38 mouse cellular contexts compared by ENCODE assay signal in genomic region chr17:36832694-36833093, GRCm38 (mm10). TPM values are rescaled to one million over a fixed set of nuclear protein-coding genes. Genes with fewer than 3 reads are reported as not detected.
"Had no signal": no experiment of that assay in that cellular context is flagged by ENCODE, and none has a peak within 500 bp of the region (broad histone marks: within the 10 kb centered on the region; RNA-seq: fewer than 3 reads in every experiment).

No protein-coding gene starts in this region.

- H3K4me3 ChIP-seq: heart, embryonic 12.5 days; hindbrain, embryonic 13.5 days; hindbrain, embryonic 15.5 days; layer of hippocampus, adult 2 months; left cerebral cortex, adult 2 months; limb, embryonic 10.5 days; limb, embryonic 12.5 days; liver, embryonic 13.5 days; liver, embryonic 15.5 days had no signal

- DNase-seq: gastrocnemius, postnatal 14 days; gastrocnemius, postnatal 36 days; heart, adult 18-20 months; heart, postnatal 10 days; heart, postnatal 36 days; kidney, adult 18-20 months; kidney, adult 8-10 months; kidney, postnatal 10 days; kidney, postnatal 25 days; kidney, postnatal 4 days; liver; liver, embryonic 13.5 days had no signal

- ATAC-seq: hindbrain, postnatal 0 days; intestine, postnatal 0 days had no signal

- H3K27ac ChIP-seq: hindbrain, embryonic 13.5 days; hindbrain, embryonic 15.5 days; hindbrain, postnatal 0 days; layer of hippocampus, adult 2 months; left cerebral cortex, adult 2 months; limb, embryonic 10.5 days; limb, embryonic 12.5 days; liver, embryonic 13.5 days; liver, embryonic 15.5 days had no signal

- H3K27me3 ChIP-seq: heart, embryonic 12.5 days; hindbrain, embryonic 15.5 days had no signal

- H3K9me3 ChIP-seq: heart, embryonic 12.5 days; hindbrain, embryonic 13.5 days; hindbrain, embryonic 15.5 days; limb, embryonic 10.5 days; limb, embryonic 12.5 days; liver, embryonic 13.5 days; liver, embryonic 15.5 days had no signal

- H3K36me3 ChIP-seq: heart, embryonic 12.5 days; hindbrain, embryonic 13.5 days; hindbrain, embryonic 15.5 days; limb, embryonic 10.5 days; limb, embryonic 12.5 days; liver, embryonic 13.5 days; liver, embryonic 15.5 days had no signal

RNA-seq across cellular contexts. Expression of gene H2-M10.6, which starts 20.7 kb away (rescaled TPM):
- total RNA-seq: gastrocnemius, adult 18-20 months; gastrocnemius, adult 8-10 months; gastrocnemius, postnatal 14 days; gastrocnemius, postnatal 36 days; heart, adult 18-20 months; heart, postnatal 10 days; heart, postnatal 36 days; hematopoietic stem cell, adult 5-6 weeks; hindbrain, postnatal 0 days; layer of hippocampus, adult 2 months; layer of hippocampus, postnatal 10 days; layer of hippocampus, postnatal 25 days; left cerebral cortex, adult 2 months; left cerebral cortex, postnatal 14 days; left cerebral cortex, postnatal 36 days had no signal
- polyA plus RNA-seq: gonadal fat pad, adult 2 months; heart, embryonic 12.5 days; heart, embryonic 14.5 days; heart, embryonic 16.5 days; hindbrain, embryonic 11.5 days; hindbrain, embryonic 13.5 days; hindbrain, embryonic 15.5 days; hindbrain, postnatal 0 days; intestine, embryonic 14.5 days; intestine, postnatal 0 days; kidney, embryonic 14.5 days; kidney, embryonic 16.5 days; limb, embryonic 10.5 days; limb, embryonic 12.5 days; limb, embryonic 14.5 days; liver, embryonic 11.5 days; liver, embryonic 13.5 days; liver, embryonic 15.5 days had no signal

RNA-seq across cellular contexts. Expression of gene Trim15, which starts 34.3 kb away (rescaled TPM):
- total RNA-seq: gastrocnemius, adult 18-20 months; gastrocnemius, adult 8-10 months; gastrocnemius, postnatal 14 days; gastrocnemius, postnatal 36 days; heart, adult 18-20 months; heart, postnatal 10 days; heart, postnatal 36 days; hematopoietic stem cell, adult 5-6 weeks; hindbrain, postnatal 0 days; layer of hippocampus, adult 2 months; layer of hippocampus, postnatal 10 days; layer of hippocampus, postnatal 25 days; left cerebral cortex, adult 2 months; left cerebral cortex, postnatal 14 days; left cerebral cortex, postnatal 36 days had no signal
- polyA plus RNA-seq: gonadal fat pad, adult 2 months; heart, embryonic 14.5 days had no signal

RNA-seq across cellular contexts. Expression of gene Trim10, which starts 36.7 kb away (rescaled TPM):
- total RNA-seq: gastrocnemius, adult 18-20 months; gastrocnemius, adult 8-10 months; gastrocnemius, postnatal 14 days; gastrocnemius, postnatal 36 days; hindbrain, postnatal 0 days; layer of hippocampus, adult 2 months; left cerebral cortex, adult 2 months; left cerebral cortex, postnatal 36 days had no signal

RNA-seq across cellular contexts. Expression of gene Trim40, which starts 57.2 kb away (rescaled TPM):
- total RNA-seq: gastrocnemius, adult 18-20 months; gastrocnemius, adult 8-10 months; gastrocnemius, postnatal 14 days; gastrocnemius, postnatal 36 days; heart, adult 18-20 months; heart, postnatal 10 days; heart, postnatal 36 days; hematopoietic stem cell, adult 5-6 weeks; hindbrain, postnatal 0 days; layer of hippocampus, adult 2 months; layer of hippocampus, postnatal 10 days; layer of hippocampus, postnatal 25 days; left cerebral cortex, adult 2 months; left cerebral cortex, postnatal 14 days; left cerebral cortex, postnatal 36 days had no signal
- polyA plus RNA-seq: gonadal fat pad, adult 2 months; heart, embryonic 12.5 days; heart, embryonic 14.5 days; hindbrain, embryonic 11.5 days; hindbrain, embryonic 13.5 days; hindbrain, postnatal 0 days; kidney, embryonic 14.5 days; kidney, embryonic 16.5 days; limb, embryonic 10.5 days; limb, embryonic 12.5 days; limb, embryonic 14.5 days; liver, embryonic 11.5 days; liver, embryonic 13.5 days; liver, embryonic 15.5 days had no signal
